Mouse (Mus musculus): Measurements from ENCODE around the gene Ctu2.

The Ctu2 gene

GRCm38 (mm10) chr8:122451161-122451703 is 24.7 kb upstream of the Ctu2 start:
- DNase-seq: no peak

- no peak for DNase-seq
Measured at GRCm38 (mm10) chr8:122452154-122452553, 23.8 kb upstream of the Ctu2 start.

GRCm38 (mm10) chr8:122454409-122454808 is 21.5 kb upstream of the Ctu2 start:
- no peak for DNase-seq

- no peak for DNase-seq
Measured at GRCm38 (mm10) chr8:122457171-122457570, 18.8 kb upstream of the Ctu2 start.

- DNase-seq: peak; percentile 50
Measured at GRCm38 (mm10) chr8:122459218-122459900, 16.6 kb upstream of the Ctu2 start.

- DNase-seq: no peak
Measured at GRCm38 (mm10) chr8:122459990-122460389, 16.0 kb upstream of the Ctu2 start.

GRCm38 (mm10) chr8:122460524-122461472 is 15.1 kb upstream of the Ctu2 start, which contains the start of gene Snai3:
Gene Snai3, minus strand, starts transcription at chr8:122460733.
- DNase-seq: peak; percentile 65

GRCm38 (mm10) chr8:122461473-122462148 is 14.3 kb upstream of the Ctu2 start:
- no peak for DNase-seq

GRCm38 (mm10) chr8:122462510-122462909 is 13.4 kb upstream of the Ctu2 start:
- DNase-seq: no peak

GRCm38 (mm10) chr8:122463651-122464640 is 12.0 kb upstream of the Ctu2 start:
- peak; percentile 54 for DNase-seq

GRCm38 (mm10) chr8:122464985-122465384 is 11.0 kb upstream of the Ctu2 start:
- DNase-seq: no peak

GRCm38 (mm10) chr8:122467816-122468215 is 8.1 kb upstream of the Ctu2 start:
- no peak for DNase-seq

- DNase-seq: no peak
Measured at GRCm38 (mm10) chr8:122469407-122469806, 6.5 kb upstream of the Ctu2 start.

GRCm38 (mm10) chr8:122469965-122470364 is 6.0 kb upstream of the Ctu2 start:
- no peak for DNase-seq

GRCm38 (mm10) chr8:122470691-122471090 is 5.3 kb upstream of the Ctu2 start:
- no peak for DNase-seq

- DNase-seq: no peak
Measured at GRCm38 (mm10) chr8:122473911-122474421, 2.0 kb upstream of the Ctu2 start.

- peak; percentile 66 for DNase-seq
Measured at GRCm38 (mm10) chr8:122474951-122475560, 887 bp upstream of the Ctu2 start.

GRCm38 (mm10) chr8:122482448-122482847 is 6.5 kb downstream of the Ctu2 start:
- DNase-seq: no peak

- no peak for DNase-seq
Measured at GRCm38 (mm10) chr8:122483877-122484276, 7.9 kb downstream of the Ctu2 start.

- DNase-seq: no peak
Measured at GRCm38 (mm10) chr8:122484831-122485230, 8.9 kb downstream of the Ctu2 start.

GRCm38 (mm10) chr8:122488387-122488786 is 12.4 kb downstream of the Ctu2 start:
- DNase-seq: no peak

All from lung, postnatal 10 days (tissue).